Mouse (Mus musculus) heart, adult 2 months (tissue): ENCODE measurements around the gene Gm20831.
"Not testable (repeated sequence)": the region's sequence is repeated elsewhere in the genome, so short reads cannot be mapped to it uniquely, and the experiment has no call there.

Source experiments
- CTCF ChIP-seq: fragments of 200-600 bp; IDR thresholded peaks from 2 replicates; pipeline ENCODE4 v1.8.1; 2022; ENCODE audit warnings: antibody characterized with exemption, mild to moderate bottlenecking, moderate library complexity
- EP300 ChIP-seq: fragments of 200-500 bp; IDR thresholded peaks from 2 replicates; pipeline ENCODE4 v1.6.1; 2011; ENCODE audit warnings: low read depth, low read length, control low read depth; ENCODE audit not compliant: insufficient read depth
- POLR2A ChIP-seq: fragments of 200-500 bp; IDR thresholded peaks from 2 replicates; pipeline ENCODE4 v1.6.1; 2011; ENCODE audit warnings: mild to moderate bottlenecking, low read depth, low read length, control low read depth; ENCODE audit not compliant: insufficient read depth

DNA sequence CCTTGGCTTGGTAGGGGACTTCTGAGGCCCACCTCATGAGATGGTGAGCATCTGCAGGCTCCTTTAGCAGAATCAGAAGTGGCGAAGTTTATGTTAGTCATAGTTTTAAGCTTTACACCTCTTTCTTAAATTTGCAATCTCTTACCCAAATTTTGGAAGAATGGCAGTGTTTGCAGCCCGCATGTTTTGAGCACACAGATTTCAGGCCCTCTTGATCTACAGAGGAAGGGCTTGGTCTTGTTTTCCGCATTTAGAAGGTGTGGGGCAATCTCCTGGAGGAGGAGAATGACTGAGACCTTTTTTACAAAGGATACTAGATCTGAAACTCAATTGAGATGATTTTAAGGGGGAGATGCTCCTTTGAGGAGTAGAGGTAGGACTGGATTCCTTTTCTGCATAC, 28.4 kb upstream of the Gm20831 start, which contains the start of gene Gm21904:
- TF ChIP-seq CTCF, EP300, POLR2A: not testable (repeated sequence)
